Mouse (Mus musculus) megakaryocyte, embryonic 14.5 days (primary cell): Measurements from ENCODE around the gene Rbms3. TPM values are rescaled to one million over a fixed set of nuclear protein-coding genes. Genes with fewer than 3 reads are reported as not detected.

Source experiments
- H3K27me3 ChIP-seq: replicated peaks from 2 replicates; pipeline ENCODE3; 2012; ENCODE audit warnings: inconsistent platforms
- H3K36me3 ChIP-seq: replicated peaks from 2 replicates; pipeline ENCODE3; 2012; ENCODE audit warnings: low read length, inconsistent platforms, mixed read lengths
- H3K4me1 ChIP-seq: 2 replicates; pipeline ENCODE4 v1.6.1; 2012; ENCODE audit warnings: inconsistent platforms
- H3K4me3 ChIP-seq: replicated peaks from 2 replicates; pipeline ENCODE3; 2012; ENCODE audit warnings: moderate library complexity, mild to moderate bottlenecking, inconsistent platforms
- H3K9me3 ChIP-seq: 2 replicates; pipeline ENCODE4 v1.6.1; 2012; ENCODE audit warnings: inconsistent platforms
- FLI1 ChIP-seq: IDR thresholded peaks from 2 replicates; pipeline ENCODE4 v1.6.1; 2012; ENCODE audit warnings: low read length, inconsistent platforms, mixed read lengths
- GATA1 ChIP-seq: IDR thresholded peaks from 3 replicates; pipeline ENCODE4 v1.6.1; 2012; ENCODE audit warnings: mixed read lengths, low read length, inconsistent platforms, borderline replicate concordance
- polyA plus RNA-seq: library from polyadenylated mRNA; stranded (reverse); fragments of >175 nt; gene quantifications from 2 replicates; pipeline ENCODE4 v1.2.3, GENCODE M21; 2012; ENCODE audit warnings: low replicate concordance; ENCODE audit not compliant: insufficient read depth

Gene Rbms3
- polyA plus RNA-seq, 1 experiment, result not detected

DNA sequence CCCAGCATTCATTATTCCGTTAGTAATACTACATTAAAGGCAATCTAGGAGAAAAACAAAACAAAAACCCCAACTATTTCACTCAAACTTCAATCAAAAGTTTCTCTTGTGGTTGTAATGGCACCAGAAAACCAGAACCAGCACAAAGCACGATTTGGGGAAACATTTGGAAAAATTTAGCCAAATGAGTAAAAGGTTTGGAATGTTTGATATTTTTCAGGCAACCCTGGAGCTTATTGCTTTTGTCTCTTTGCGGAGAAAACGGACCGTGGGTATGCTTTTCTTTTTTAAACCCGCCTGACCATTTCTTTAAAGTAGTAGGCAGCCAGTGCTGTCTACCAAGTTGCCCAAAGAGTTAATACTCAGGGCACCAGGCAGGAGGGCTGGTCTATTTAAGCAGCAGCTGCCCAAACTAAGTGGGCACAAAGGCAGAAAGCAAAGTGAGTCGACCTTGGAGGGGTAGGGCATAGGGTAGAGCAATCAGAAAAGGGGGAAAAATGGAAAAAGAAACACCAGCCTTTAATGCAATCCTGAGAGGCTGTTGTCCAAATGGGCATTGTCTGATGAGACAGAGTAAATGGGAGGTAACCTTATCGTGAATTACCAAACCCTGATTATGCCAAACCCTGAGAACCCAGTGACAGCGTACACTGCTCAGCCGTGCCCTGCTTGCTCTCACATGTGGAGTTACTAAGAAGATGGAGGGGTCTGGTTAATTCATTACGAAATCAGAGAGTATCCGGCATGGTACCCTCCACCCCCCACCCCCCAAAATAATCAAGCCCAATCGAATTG is 379.5 kb downstream of the Rbms3 start:
- TF ChIP-seq GATA1 (no peak), FLI1 (no peak)
- Histone ChIP-seq H3K36me3 (no peaks in the 10 kb centered on the region), H3K4me1 (peaks cover 9% of the 10 kb centered on the region), H3K27me3 (peaks cover 20% of the 10 kb centered on the region), H3K9me3 (peaks cover 7% of the 10 kb centered on the region), H3K4me3 (no peak overlapping the region)

DNA sequence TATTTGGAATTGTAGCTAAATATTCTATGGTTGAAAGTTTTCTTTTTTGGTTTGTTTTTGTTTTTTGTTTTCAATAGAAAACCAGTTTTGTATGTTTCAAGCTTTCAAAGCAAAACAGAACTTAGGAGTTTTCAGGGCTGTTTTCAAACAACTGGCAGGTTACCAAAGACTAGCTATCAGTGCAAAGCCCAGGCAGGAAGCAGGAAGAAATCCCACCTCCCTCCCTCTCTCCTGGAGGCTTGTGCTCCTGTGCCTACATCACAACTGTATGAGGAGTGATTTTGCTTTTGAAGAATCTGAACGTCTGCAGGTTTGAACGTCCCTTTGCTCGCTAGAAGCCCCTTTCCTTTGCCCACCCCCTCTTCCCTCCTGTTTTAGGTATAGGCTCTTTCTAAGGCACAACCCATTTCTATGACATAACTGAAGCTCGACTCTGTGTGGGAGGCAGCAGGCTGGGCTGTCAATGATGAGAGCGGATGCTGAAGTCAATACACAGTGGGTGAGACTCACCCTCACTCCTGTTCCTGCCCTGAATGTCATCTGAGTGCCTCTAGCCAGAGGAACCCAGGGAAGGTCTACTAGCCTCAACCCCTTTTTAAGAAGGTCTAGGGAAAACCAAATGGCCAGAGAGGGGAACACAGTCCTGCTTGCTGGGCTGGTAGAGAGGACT is 382.3 kb downstream of the Rbms3 start:
- no peak for TF ChIP-seq FLI1
- TF ChIP-seq GATA1, result no peak

GRCm38 (mm10) chr9:117246173-117246572 is 383.5 kb downstream of the Rbms3 start:
- TF ChIP-seq FLI1, result no peak
- no peak for TF ChIP-seq GATA1
- H3K36me3 ChIP-seq, result no peaks in the 10 kb centered on the region
- H3K9me3 ChIP-seq, result peaks cover 24% of the 10 kb centered on the region
- H3K27me3 ChIP-seq, result peaks cover 7% of the 10 kb centered on the region
- H3K4me1 ChIP-seq, result no peaks in the 10 kb centered on the region
- no peak overlapping the region for H3K4me3 ChIP-seq

More for the DNA sequence above, 382.3 kb downstream of the Rbms3 start:
- Histone ChIP-seq H3K36me3 (no peaks in the 10 kb centered on the region), H3K4me3 (no peak overlapping the region), H3K9me3 (peaks cover 18% of the 10 kb centered on the region), H3K27me3 (peaks cover 12% of the 10 kb centered on the region), H3K4me1 (peaks cover 6% of the 10 kb centered on the region)

DNA sequence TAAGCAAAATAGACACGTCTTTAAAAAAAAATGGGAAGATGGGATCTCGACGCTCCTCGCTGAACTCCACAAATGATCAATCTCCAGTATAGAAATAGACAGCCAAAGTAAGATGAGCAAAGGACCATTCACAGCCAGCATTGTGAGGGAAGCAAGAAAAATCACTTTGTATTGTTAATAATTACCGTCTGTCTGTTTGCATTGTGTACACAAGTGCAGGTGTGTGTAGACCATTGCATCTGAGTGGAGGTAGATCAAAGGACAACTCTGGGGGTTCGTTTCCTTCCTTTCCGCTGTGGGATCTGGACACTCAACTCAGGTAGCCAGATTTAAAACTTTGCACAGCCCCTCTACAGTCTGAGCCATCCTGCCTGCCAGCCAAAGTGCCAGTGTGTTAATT is 386.3 kb downstream of the Rbms3 start:
- no peak overlapping the region for H3K4me3 ChIP-seq
- H3K9me3 ChIP-seq, result peaks cover 34% of the 10 kb centered on the region
- no peaks in the 10 kb centered on the region for H3K36me3 ChIP-seq
- H3K27me3 ChIP-seq, result peaks cover 2% of the 10 kb centered on the region
- TF ChIP-seq GATA1 (no peak), FLI1 (no peak)
- H3K4me1 ChIP-seq, result no peaks in the 10 kb centered on the region

GRCm38 (mm10) chr9:117234726-117235075 is 395.0 kb downstream of the Rbms3 start:
- Histone ChIP-seq H3K36me3 (no peaks in the 10 kb centered on the region), H3K27me3 (no peaks in the 10 kb centered on the region), H3K4me1 (no peaks in the 10 kb centered on the region), H3K4me3 (no peak overlapping the region), H3K9me3 (peaks cover 49% of the 10 kb centered on the region)
- TF ChIP-seq FLI1, result no peak

DNA sequence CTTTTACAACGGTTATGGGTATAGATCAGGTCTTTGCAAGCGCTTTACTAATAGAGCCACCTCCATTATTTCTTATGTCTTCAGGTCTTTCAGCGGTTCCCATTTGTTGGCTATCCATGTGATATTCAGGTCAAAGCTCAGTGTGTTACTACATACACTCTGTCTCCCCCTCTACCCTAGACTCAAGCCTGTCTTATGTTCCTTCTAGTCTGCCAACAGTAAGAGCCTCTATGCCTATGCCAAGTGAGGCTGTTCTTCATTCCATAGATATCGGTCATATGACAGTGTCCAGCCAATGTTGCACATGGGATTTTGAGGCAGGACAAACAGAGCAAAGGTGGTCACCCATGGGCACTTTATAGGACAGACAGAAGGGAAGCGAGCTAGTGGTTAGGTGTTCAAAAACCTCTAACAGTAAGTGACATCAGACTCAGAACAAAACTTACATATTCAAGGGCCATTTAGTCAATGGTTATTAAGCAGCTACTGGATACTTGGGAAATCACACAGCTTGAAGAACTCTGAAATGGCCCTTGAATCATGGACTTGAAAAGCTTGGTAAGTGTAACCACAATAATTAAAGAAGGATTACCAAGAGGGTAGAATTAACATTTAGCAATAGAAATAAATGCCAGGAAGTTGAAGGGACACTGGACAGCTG is 395.5 kb downstream of the Rbms3 start:
- no peaks in the 10 kb centered on the region for H3K4me1 ChIP-seq
- no peaks in the 10 kb centered on the region for H3K36me3 ChIP-seq
- no peak overlapping the region for H3K4me3 ChIP-seq
- TF ChIP-seq FLI1 (no peak), GATA1 (no peak)
- H3K27me3 ChIP-seq, result no peaks in the 10 kb centered on the region
- H3K9me3 ChIP-seq, result peaks cover 48% of the 10 kb centered on the region

GRCm38 (mm10) chr9:117222741-117223140 is 407.0 kb downstream of the Rbms3 start:
- Histone ChIP-seq H3K36me3 (no peaks in the 10 kb centered on the region), H3K4me3 (no peak overlapping the region), H3K4me1 (no peaks in the 10 kb centered on the region), H3K27me3 (no peaks in the 10 kb centered on the region), H3K9me3 (peaks cover 24% of the 10 kb centered on the region)
- TF ChIP-seq GATA1 (no peak), FLI1 (no peak)

DNA sequence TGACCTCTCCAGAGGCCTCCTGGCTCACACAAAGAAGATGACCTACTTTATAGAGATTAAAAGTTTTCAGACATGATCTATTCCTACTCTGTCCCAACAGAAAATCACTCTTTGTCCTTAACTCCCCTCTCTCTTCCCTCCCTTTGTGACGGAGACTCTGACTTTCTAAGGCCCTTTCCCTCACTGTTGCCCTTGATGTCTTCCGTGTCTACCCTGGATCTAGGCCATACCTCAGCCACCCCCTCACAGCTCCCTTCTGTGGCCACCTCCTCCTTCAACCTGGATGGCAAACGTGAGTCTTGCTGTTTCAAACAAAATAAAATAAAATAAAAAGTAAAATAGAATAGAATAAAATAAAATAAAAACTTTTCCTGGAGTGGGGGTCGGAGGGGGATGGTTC is 408.2 kb downstream of the Rbms3 start:
- H3K27me3 ChIP-seq, result no peaks in the 10 kb centered on the region
- TF ChIP-seq GATA1 (no peak), FLI1 (no peak)
- H3K36me3 ChIP-seq, result no peaks in the 10 kb centered on the region
- H3K4me3 ChIP-seq, result no peak overlapping the region
- H3K4me1 ChIP-seq, result no peaks in the 10 kb centered on the region
- peaks cover 26% of the 10 kb centered on the region for H3K9me3 ChIP-seq

- H3K9me3 ChIP-seq, result peaks cover 16% of the 10 kb centered on the region
- TF ChIP-seq FLI1 (no peak), GATA1 (no peak)
- no peak overlapping the region for H3K4me3 ChIP-seq
- no peaks in the 10 kb centered on the region for H3K27me3 ChIP-seq
- H3K4me1 ChIP-seq, result no peaks in the 10 kb centered on the region
- no peaks in the 10 kb centered on the region for H3K36me3 ChIP-seq
Observed at GRCm38 (mm10) chr9:117216026-117216755, 413.5 kb downstream of the Rbms3 start.
